In the genomic region with DNA sequence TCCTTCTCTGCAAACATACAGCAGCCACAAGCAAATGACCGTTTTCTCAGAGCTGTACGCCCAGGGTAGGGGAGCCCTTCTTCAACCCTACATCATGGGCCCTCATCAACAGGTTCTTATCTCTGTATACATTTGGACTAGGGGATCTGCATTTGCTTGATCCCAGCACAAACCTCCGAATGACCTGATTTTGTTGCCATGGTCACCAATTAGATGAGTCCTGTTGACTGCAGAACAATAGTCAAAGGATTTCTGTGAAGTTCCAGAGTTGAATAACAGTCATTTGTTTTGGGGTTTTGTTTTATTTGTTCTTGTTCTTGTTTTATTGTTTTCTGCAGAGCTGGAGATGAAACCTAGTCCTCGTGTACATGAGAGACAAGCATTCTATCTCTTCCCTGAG, we compare ENCODE assay signal across 26 mouse cellular contexts.
DNase-seq lines count a peak whose midpoint lies in the region; TF ChIP-seq lines count a peak whose summit lies in the region.
"Had no signal": no experiment of that assay in that cellular context is flagged by ENCODE, and none has a peak within 500 bp of the region (broad histone marks: within the 10 kb centered on the region; RNA-seq: fewer than 3 reads in every experiment).

No protein-coding gene starts in this region.

- no peak for TF ChIP-seq POLR2A in cortical plate, adult 2 months (IDR thresholded peaks at IDR 0.05; ENCODE audit: extremely low read depth, insufficient read depth, low read length)

- H3K4me1 ChIP-seq in cortical plate, adult 2 months (ENCODE audit: control insufficient read depth, insufficient read depth, low read length), result peaks cover 2% of the 10 kb centered on the region; the same call in 1 of the 2 replicates
- H3K4me1 ChIP-seq: embryonic facial prominence, embryonic 13.5 days; forebrain, embryonic 15.5 days; heart, embryonic 10.5 days; heart, embryonic 13.5 days; hindbrain, embryonic 12.5 days; hindbrain, embryonic 15.5 days had no signal

- DNase-seq in layer of hippocampus, adult 9-10 months (ENCODE audit: low spot score), result peak; percentile 13
- no peak for DNase-seq in layer of hippocampus, postnatal 14 days (ENCODE audit: low spot score in 2 of 2)
- peak; percentile 48 for DNase-seq in brain, adult 2 months (ENCODE audit: low read depth, low spot score)
- peak; percentile 9 for DNase-seq in telencephalon, adult 2 months (ENCODE audit: low read depth, low spot score)
- no peak for DNase-seq in adrenal gland, adult 2 months
- DNase-seq in urinary bladder, postnatal 36 days (ENCODE audit: low spot score in 2 of 2), result no peak
- DNase-seq: adrenal gland, postnatal 14 days; B cell, adult 2 months; cerebellum, adult 11 months; cerebellum, adult 2 months; cerebellum, adult 9-11 months; cerebellum, postnatal 25 days; embryo, embryonic 11 days; gastrocnemius, postnatal 25 days; heart, adult 18-20 months; heart, postnatal 14 days had no signal

- peak overlapping the region; percentile 29; the same call in 1 of the 2 replicates for H3K27ac ChIP-seq in cortical plate, adult 2 months (ENCODE audit: insufficient read depth, low read length)
- H3K27ac ChIP-seq: embryonic facial prominence, embryonic 10.5 days; embryonic facial prominence, embryonic 13.5 days; forebrain, embryonic 12.5 days; forebrain, embryonic 15.5 days; heart, embryonic 10.5 days; heart, embryonic 13.5 days; hindbrain, embryonic 12.5 days; hindbrain, embryonic 15.5 days had no signal

- no peak overlapping the region for H3K4me3 ChIP-seq in cortical plate, adult 2 months (ENCODE audit: insufficient read depth, low read length)
- H3K4me3 ChIP-seq: embryonic facial prominence, embryonic 10.5 days; embryonic facial prominence, embryonic 13.5 days; erythroblast, embryonic 14.5 days; forebrain, embryonic 12.5 days; forebrain, embryonic 15.5 days; heart, embryonic 10.5 days; heart, embryonic 13.5 days; hindbrain, embryonic 12.5 days; hindbrain, embryonic 15.5 days had no signal

- TF ChIP-seq CTCF in cortical plate, adult 2 months (IDR thresholded peaks at IDR 0.05; ENCODE audit: extremely low read depth, insufficient read depth, low read length), result no peak

Comparison
In these comparisons a context has a peak if more than half of its experiments do, and no peak if none do; other contexts are left out.
1. DNase-seq: peak in layer of hippocampus, adult 9-10 months (single experiment), brain, adult 2 months (single experiment) and telencephalon, adult 2 months (single experiment); none in layer of hippocampus, postnatal 14 days (0 of 2), adrenal gland, adult 2 months (single experiment) and urinary bladder, postnatal 36 days (0 of 2).